Mouse (Mus musculus): ENCODE measurements around the gene Dtx1. TPM values are rescaled to one million over a fixed set of nuclear protein-coding genes. Genes with fewer than 3 reads are reported as not detected.

Dtx1 gene
- 6.8 and 7.5 TPM in 2 replicates for polyA plus RNA-seq (2016; fragmentation: Nextera tagmentation; extraction: Ambion mirVana)

DNA sequence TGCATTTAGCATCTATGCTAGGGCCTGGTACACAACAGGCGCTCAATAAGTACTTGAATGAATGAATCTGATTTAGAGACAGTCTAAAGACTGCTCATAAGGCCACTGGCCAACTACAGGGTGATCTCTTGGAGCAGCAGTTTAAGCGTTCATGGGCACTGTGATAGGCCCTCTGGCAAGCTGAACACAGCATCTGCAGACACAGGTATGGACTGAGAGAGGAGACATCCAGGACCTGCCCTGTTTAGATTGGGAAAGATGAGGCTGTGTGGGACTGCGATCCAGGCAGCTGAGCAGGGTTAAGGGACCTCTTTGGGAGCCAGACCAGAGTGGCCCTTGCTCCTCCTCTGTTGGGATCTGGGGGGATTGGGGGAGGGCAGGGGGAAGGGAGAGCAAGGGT is at the start of gene Dtx1:
Dtx1 (minus strand) TSS at position 101 of the 400 bp plus-strand sequence.
- peak within 1 kb of the TSS; percentile 57 for H3K4me3 ChIP-seq (replicated peaks)
- no peak within 1 kb of the TSS for H3K27ac ChIP-seq
- WGBS: 35% methylated on average over 3 of the region's 3 CpGs
- no peaks in the 10 kb centered on the region for H3K36me3 ChIP-seq
- no peak for ATAC-seq (ENCODE audit: insufficient number of reproducible peaks, insufficient read depth, low FRiP score, low TSS enrichment, low read depth)
- H3K9ac ChIP-seq (replicated peaks): peak within 1 kb of the TSS; percentile 66
- H3K4me1 ChIP-seq (replicated peaks): peaks cover 16% of the 10 kb centered on the region
- H3K9me3 ChIP-seq: no peaks in the 10 kb centered on the region
- peaks cover 99% of the 10 kb centered on the region for H3K27me3 ChIP-seq
- peak within 1 kb of the TSS; percentile 94 for H3K4me2 ChIP-seq

DNA sequence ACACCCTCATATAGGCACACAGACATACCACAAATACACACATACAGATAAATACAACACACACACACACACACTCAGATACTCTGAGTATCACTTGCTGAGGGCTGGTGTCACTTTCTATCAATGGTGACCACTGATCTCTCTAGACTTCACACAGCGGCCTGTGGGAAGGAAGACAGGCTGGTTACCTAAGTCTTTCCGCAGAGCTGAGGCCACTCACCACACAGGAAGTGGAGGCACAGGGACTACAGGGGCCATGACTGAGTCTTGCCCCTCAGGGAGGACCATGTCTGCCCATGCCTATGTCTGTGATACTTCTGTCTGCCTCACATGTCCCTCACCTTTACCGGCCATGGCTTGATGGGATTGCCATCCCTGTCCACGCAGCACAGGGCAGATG is 42.5 kb upstream of the Dtx1 start:
- ATAC-seq (ENCODE audit: insufficient number of reproducible peaks, insufficient read depth, low FRiP score, low TSS enrichment, low read depth): no peak

DNA sequence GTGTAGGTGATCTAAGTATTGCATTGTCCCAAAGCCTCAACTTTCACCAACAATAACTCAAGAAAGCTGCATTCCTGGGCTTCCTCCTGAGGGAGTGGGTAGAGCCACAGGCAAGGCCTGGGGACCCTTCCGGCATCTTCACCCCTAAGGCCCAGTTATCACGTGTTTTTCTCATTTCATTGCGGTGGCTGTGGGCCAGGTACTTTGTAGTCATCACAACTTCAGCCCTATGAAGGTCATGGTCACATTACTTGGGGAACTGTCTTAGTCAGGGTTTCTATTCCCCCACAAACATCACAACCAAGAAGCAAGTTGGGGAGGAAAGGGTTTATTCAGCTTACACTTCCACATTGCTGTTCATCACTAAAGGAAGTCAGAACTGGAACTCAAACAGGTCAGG is 41.1 kb upstream of the Dtx1 start:
- 0 out of 2 replicates have a peak, but pooled peaks cover 8% of the 10 kb centered on the region for H3K27me3 ChIP-seq

More for the DNA sequence above, 42.5 kb upstream of the Dtx1 start:
- Histone ChIP-seq H3K4me1 (replicated peaks) (no peaks in the 10 kb centered on the region), H3K4me3 (replicated peaks) (no peak overlapping the region), H3K27ac (no peak overlapping the region), H3K4me2 (no peak overlapping the region), H3K36me3 (no peaks in the 10 kb centered on the region), H3K27me3 (peaks cover 17% of the 10 kb centered on the region; the same call in 1 of the 2 replicates), H3K9ac (replicated peaks) (no peak overlapping the region), H3K9me3 (no peaks in the 10 kb centered on the region)
- 93% methylated on average over 4 of the region's 4 CpGs for WGBS

DNA sequence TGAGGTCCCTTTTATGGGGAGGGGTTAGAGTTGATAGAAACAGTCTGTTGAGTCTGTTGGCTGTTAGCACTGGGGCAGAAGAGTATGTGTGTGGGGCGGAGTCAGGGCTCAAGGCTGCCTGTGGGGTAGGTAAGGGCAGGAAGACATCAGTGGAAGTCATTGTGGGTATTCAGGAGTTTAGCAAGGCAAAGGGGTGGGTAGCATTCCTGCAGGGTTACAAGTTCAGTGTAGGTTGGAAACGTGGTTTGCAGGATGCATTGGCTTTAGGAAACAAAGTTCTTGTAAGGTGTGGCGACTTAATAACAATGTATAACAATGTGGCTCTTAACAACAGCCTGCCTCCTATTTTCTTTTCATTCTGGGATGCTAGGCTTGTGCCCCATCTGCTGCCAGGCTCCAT is 39.5 kb upstream of the Dtx1 start:
- ATAC-seq (ENCODE audit: insufficient number of reproducible peaks, insufficient read depth, low FRiP score, low TSS enrichment, low read depth): no peak
- no peaks in the 10 kb centered on the region for H3K9me3 ChIP-seq
- WGBS: 74% methylated on average over 3 of the region's 3 CpGs

More for the DNA sequence above, 41.1 kb upstream of the Dtx1 start:
- ATAC-seq (ENCODE audit: insufficient number of reproducible peaks, insufficient read depth, low FRiP score, low TSS enrichment, low read depth): no peak
- WGBS: 88% methylated on average over 3 of the region's 3 CpGs
- H3K4me3 ChIP-seq (replicated peaks): no peak overlapping the region
- H3K27ac ChIP-seq: no peak overlapping the region
- no peak overlapping the region for H3K9ac ChIP-seq (replicated peaks)
- no peak overlapping the region for H3K4me2 ChIP-seq
- no peaks in the 10 kb centered on the region for H3K36me3 ChIP-seq
- no peaks in the 10 kb centered on the region for H3K4me1 ChIP-seq (replicated peaks)
- no peaks in the 10 kb centered on the region for H3K9me3 ChIP-seq

DNA sequence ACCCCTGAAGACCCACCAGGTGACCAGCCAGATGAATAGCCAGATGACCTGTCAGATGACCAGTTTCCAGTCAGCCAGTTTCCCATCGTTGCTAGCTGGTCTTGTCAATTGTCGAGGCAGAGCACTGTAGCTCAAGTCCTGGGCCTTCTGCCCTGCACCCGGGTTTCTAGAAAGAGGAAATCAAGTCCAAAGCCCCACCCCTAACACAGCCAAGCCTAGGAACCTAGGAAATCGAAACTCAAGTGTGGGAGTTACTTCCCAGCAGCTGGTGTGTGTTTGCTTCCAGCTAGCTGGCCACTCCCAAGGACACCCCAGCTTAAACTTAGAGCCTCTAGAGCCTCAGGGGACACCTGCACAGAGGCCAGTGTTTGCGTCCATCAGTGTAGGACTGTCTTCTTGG is 38.0 kb upstream of the Dtx1 start, which contains the start of gene Oas2:
Oas2 (minus strand) TSS at position 166 of the 400 bp plus-strand sequence.
- no peak within 1 kb of the TSS for H3K27ac ChIP-seq
- no peak within 1 kb of the TSS for H3K9ac ChIP-seq (replicated peaks)
- peaks cover 4% of the 10 kb centered on the region; the same call in 1 of the 2 replicates for H3K27me3 ChIP-seq
- no peaks in the 10 kb centered on the region for H3K9me3 ChIP-seq
- H3K4me2 ChIP-seq: no peak within 1 kb of the TSS
- H3K4me3 ChIP-seq (replicated peaks): no peak within 1 kb of the TSS
- WGBS: 63% methylated on average over 5 of the region's 5 CpGs
- H3K4me1 ChIP-seq (replicated peaks): no peaks in the 10 kb centered on the region
- H3K36me3 ChIP-seq: no peaks in the 10 kb centered on the region
- ATAC-seq (ENCODE audit: insufficient number of reproducible peaks, insufficient read depth, low FRiP score, low TSS enrichment, low read depth): no peak

More for the DNA sequence above, 39.5 kb upstream of the Dtx1 start:
- no peak overlapping the region for H3K4me2 ChIP-seq
- 0 out of 2 replicates have a peak, but pooled peaks cover 8% of the 10 kb centered on the region for H3K27me3 ChIP-seq
- H3K9ac ChIP-seq (replicated peaks): no peak overlapping the region
- no peak overlapping the region for H3K4me3 ChIP-seq (replicated peaks)
- no peaks in the 10 kb centered on the region for H3K4me1 ChIP-seq (replicated peaks)
- H3K36me3 ChIP-seq: no peaks in the 10 kb centered on the region
- H3K27ac ChIP-seq: no peak overlapping the region

DNA sequence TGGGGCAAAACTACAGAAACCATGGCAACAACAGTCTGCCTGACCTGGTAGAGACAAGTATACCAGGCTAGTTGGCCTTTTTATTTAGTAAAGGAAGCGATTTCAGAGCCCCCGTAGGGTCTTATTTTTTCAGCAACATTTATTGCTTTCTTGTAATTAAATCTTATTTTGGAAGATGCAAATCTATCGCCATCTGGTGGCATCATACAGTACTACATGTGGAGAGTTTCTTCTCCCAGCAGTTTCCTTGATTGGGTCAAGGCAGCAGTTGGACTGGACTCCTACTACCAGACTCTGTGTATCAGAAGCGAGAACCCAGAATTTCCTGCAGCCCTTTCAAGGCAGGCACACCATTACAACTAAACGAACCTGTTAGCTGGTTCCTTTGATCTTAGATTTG is 34.7 kb upstream of the Dtx1 start:
- WGBS: 11% methylated on average over 5 of the region's 5 CpGs
- H3K4me2 ChIP-seq: no peak overlapping the region
- H3K27me3 ChIP-seq: peaks cover 14% of the 10 kb centered on the region; the same call in 1 of the 2 replicates
- no peak for ATAC-seq (ENCODE audit: insufficient number of reproducible peaks, insufficient read depth, low FRiP score, low TSS enrichment, low read depth)
- H3K4me3 ChIP-seq (replicated peaks): no peak overlapping the region
- no peaks in the 10 kb centered on the region for H3K36me3 ChIP-seq
- no peak overlapping the region for H3K27ac ChIP-seq
- H3K9ac ChIP-seq (replicated peaks): no peak overlapping the region
- no peaks in the 10 kb centered on the region for H3K9me3 ChIP-seq
- no peaks in the 10 kb centered on the region for H3K4me1 ChIP-seq (replicated peaks)

DNA sequence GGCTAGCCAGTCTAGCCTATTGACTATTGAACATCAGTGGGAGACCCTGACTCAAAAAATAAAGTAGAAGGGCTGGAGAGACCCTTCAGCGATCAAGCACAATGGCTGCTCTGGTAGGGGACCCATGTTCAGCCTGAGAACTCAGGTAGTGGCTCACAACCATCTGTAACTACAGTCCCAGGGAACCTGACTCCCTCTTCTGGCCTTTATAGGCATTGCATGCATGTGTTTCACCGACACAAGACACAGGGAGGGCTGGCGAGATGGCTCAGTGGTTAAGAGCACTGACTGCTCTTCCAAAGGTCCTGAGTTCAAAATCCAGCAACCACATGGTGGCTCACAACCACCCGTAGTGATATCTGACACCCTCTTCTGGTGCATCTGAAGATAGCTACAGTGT is 30.4 kb upstream of the Dtx1 start:
- Histone ChIP-seq H3K4me2 (no peak overlapping the region), H3K27ac (no peak overlapping the region), H3K27me3 (peaks cover 16% of the 10 kb centered on the region), H3K9me3 (no peaks in the 10 kb centered on the region), H3K4me3 (replicated peaks) (no peak overlapping the region), H3K9ac (replicated peaks) (no peak overlapping the region), H3K4me1 (replicated peaks) (no peaks in the 10 kb centered on the region), H3K36me3 (no peaks in the 10 kb centered on the region)
- WGBS: 29% methylated on average over 4 of the region's 4 CpGs
- no peak for ATAC-seq (ENCODE audit: insufficient number of reproducible peaks, insufficient read depth, low FRiP score, low TSS enrichment, low read depth)

DNA sequence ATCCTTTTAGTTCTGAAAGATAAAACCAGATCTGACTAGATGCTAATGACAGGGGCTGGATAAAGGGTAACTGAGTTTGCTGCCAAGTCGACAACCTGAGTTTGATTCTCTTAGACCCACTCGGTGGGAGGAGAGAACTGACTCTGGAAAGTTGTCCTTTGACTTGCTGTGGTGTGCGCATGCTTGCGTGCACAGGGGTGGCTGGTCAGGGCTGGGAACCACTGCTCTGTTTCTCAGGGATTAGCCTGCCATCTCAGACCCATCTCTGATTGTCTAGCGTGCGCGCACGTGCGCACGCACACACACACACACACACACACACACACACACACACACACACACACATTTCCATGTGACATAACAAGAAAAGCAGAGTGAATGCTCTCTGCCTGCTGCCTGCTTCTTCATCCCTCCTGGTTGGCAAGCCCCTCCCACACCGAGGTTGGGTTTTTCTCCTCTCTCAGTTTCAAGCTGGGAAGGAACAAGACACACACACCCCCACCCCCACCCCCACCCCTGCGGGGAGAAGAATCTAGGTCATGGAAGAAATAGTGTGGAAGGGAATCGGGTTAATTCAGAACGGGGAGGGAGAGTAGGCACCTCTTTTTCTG is 22.8 kb upstream of the Dtx1 start:
- Histone ChIP-seq H3K27me3 (peaks cover 15% of the 10 kb centered on the region), H3K27ac (no peak overlapping the region), H3K9me3 (no peaks in the 10 kb centered on the region), H3K4me3 (replicated peaks) (no peak overlapping the region), H3K4me1 (replicated peaks) (no peaks in the 10 kb centered on the region), H3K9ac (replicated peaks) (no peak overlapping the region), H3K36me3 (no peaks in the 10 kb centered on the region), H3K4me2 (no peak overlapping the region)
- WGBS: 75% methylated on average over 14 of the region's 14 CpGs
- no peak for ATAC-seq (ENCODE audit: insufficient number of reproducible peaks, insufficient read depth, low FRiP score, low TSS enrichment, low read depth)

DNA sequence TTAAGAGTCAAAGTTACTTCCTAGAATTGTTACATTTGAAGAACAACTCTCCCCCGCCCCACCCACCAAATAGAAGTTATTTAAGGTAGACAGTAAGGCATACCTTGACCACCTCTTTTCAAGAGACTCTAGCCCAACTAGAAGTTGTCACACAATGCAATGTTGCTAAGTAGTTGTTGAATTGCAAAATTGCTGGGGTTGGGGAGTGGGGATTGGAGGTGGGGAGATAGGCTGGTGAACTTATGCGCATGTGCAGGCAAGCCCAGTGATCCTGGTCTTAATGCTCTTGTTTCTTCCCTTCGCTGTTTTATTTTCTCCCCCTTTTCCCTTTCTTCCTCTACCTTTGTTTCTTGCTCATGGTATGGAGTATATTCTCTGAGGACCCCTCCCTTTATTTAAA is 22.0 kb upstream of the Dtx1 start:
- no peak overlapping the region for H3K9ac ChIP-seq (replicated peaks)
- H3K9me3 ChIP-seq: no peaks in the 10 kb centered on the region
- H3K4me1 ChIP-seq (replicated peaks): no peaks in the 10 kb centered on the region
- H3K4me2 ChIP-seq: no peak overlapping the region
- H3K4me3 ChIP-seq (replicated peaks): no peak overlapping the region
- WGBS: 90% methylated on average over 3 of the region's 3 CpGs
- H3K36me3 ChIP-seq: no peaks in the 10 kb centered on the region
- H3K27ac ChIP-seq: no peak overlapping the region
- ATAC-seq (ENCODE audit: insufficient number of reproducible peaks, insufficient read depth, low FRiP score, low TSS enrichment, low read depth): no peak
- H3K27me3 ChIP-seq: peaks cover 14% of the 10 kb centered on the region; the same call in 1 of the 2 replicates

DNA sequence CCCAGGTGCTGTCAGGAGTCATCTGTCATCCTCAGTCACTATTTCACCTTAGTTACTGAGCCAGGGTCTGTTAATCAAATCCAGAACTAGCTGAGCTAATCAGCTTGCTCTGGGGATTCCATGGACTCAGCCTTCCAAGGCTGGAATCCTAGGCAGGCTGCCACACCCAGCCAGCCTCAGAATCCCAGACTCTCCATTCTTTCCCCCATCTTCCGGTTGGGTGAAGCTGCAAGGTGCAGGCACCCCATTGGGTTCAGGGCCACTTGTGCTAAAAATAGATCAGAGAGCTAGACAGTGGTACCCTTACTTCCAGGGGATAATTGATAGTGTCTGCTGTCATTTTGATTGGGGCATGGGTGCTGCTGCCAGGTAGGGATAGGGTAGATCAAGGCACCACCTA is 21.0 kb upstream of the Dtx1 start:
- Histone ChIP-seq H3K4me2 (no peak overlapping the region), H3K36me3 (no peaks in the 10 kb centered on the region), H3K4me3 (replicated peaks) (no peak overlapping the region), H3K27ac (no peak overlapping the region), H3K9me3 (no peaks in the 10 kb centered on the region), H3K27me3 (peaks cover 16% of the 10 kb centered on the region; the same call in 1 of the 2 replicates), H3K4me1 (replicated peaks) (no peaks in the 10 kb centered on the region), H3K9ac (replicated peaks) (no peak overlapping the region)
- 71% methylated on average over 1 of the region's 1 CpGs for WGBS
- ATAC-seq (ENCODE audit: insufficient number of reproducible peaks, insufficient read depth, low FRiP score, low TSS enrichment, low read depth): no peak

DNA sequence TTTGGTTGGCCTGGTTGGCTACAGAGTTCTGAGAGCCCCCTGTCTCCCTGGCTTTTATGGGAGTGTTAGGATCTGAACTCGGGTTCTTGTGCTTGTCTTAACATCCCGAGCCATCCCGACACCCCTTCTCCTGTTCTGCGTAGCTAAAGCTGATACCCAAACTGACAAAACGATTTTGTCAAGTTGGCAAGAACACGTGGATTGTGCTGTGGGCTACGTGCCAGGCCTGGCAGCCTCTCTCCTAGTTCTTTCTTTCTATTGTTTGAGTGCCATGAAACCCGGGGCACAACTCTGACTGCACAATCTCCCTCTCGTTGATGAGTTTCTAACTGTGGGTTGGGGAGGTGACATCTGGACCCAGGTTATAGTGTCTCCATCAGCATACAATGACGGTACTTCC is 17.6 kb upstream of the Dtx1 start:
- Histone ChIP-seq H3K27ac (no peak overlapping the region), H3K9ac (replicated peaks) (no peak overlapping the region), H3K27me3 (peaks cover 16% of the 10 kb centered on the region; the same call in 1 of the 2 replicates), H3K9me3 (no peaks in the 10 kb centered on the region), H3K4me2 (no peak overlapping the region), H3K4me1 (replicated peaks) (no peaks in the 10 kb centered on the region; the same call in 1 of the 2 replicates), H3K36me3 (no peaks in the 10 kb centered on the region), H3K4me3 (replicated peaks) (no peak overlapping the region)
- no peak for ATAC-seq (ENCODE audit: insufficient number of reproducible peaks, insufficient read depth, low FRiP score, low TSS enrichment, low read depth)
- WGBS: 85% methylated on average over 10 of the region's 10 CpGs

Data from limb, embryonic 12.5 days (tissue).